Mouse (Mus musculus): Measurements from ENCODE around the gene Spint2.

DNA sequence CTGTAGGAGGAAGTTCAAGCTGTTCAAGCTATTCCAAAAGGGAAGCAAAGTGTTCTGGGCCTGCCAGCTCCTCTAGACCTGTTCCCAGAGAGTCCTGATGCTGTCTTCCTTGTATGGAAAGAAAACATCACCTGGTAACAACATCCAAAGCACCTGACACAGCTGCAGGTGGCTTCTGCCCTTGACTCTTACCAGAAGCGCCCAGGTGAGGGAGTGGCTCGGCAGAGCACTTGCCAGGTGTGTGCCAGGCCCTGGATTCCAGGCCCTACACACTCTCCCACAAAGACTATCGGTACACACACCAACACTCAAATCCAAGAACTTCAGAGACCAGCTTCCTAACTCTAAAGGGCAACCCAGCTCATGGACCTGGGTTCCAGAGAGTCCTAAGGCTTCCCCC is 17.9 kb downstream of the Spint2 start:
- TF ChIP-seq CTCF (IDR thresholded peaks at IDR 0.05; ENCODE audit: control insufficient read depth, insufficient read depth, low read length) (no peak), POLR2A (IDR thresholded peaks at IDR 0.05; ENCODE audit: borderline replicate concordance, control insufficient read depth, low read depth, low read length) (no peak)

Measured in bone marrow, adult 2 months (tissue).